Mouse (Mus musculus) cerebellum, adult 18-20 months (tissue): ENCODE data around the gene 1700008O03Rik.

ENCODE experiments used
- DNase-seq, 2 experiments: peaks; one replicate each; pipeline ENCODE4 v3.0.0; 2021

The 1700008O03Rik gene

DNA sequence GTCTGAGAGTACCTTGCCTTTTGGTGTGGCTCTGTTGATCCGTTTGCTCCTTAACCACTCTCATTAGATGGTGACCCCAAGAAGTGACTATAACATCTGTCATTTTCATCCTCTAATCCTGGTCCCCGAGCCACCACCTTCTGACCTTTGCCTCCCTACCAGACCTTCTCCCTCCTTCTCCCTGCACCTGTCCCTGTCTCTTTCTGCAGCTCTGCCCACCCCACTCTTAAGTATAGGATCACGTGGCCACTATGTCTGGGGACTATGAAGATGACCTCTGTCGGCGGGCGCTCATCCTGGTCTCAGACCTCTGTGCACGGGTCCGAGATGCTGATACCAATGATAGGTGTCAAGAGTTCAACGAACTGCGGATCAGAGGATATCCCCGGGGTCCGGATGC is at the start of gene 1700008O03Rik:
1700008O03Rik (minus strand) TSS at position 101 of the 400 bp plus-strand sequence.
- no peak for DNase-seq

DNA sequence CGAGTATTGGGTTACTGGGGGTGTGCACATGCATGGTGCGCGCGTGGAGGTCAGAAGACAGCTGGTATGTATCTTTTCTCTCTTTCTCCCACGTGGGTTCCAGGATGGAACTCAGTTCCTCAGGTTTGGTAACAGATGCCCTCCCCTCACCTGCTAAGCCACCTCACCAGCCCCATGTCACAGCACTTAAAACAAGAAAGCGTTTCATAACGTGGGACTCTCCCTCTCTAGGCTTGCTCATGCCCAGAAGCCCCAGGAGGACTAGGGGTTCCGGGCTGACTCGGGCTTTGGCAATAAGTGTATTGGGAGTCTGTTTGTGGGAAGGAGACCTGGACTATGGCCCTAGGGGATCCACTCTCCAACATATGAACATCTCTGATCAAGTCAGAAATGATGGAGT is 48.5 kb upstream of the 1700008O03Rik start:
- DNase-seq, result peak in 1 of 2 experiments; percentile 10

DNA sequence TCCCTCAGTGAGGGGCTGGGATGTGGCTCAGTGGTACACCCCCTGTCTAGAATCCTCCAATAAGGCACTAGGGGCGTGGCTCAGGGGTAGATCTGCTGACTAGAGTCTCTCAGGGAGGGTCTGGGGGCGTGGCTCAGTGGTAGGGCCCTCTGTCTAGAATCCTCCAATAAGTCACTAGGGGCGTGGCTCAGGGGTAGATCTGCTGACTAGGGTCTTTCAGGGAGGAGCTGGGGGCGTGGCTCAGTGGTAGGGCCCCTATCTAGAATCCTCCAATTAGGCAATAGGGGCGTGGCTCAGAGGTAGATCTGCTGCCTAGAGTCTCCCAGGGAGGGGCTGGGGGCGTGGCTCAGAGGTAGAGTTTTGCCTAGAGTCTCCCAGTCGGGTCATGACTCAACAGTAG is 47.8 kb upstream of the 1700008O03Rik start:
- peak; percentile 25 to 53 for DNase-seq

DNA sequence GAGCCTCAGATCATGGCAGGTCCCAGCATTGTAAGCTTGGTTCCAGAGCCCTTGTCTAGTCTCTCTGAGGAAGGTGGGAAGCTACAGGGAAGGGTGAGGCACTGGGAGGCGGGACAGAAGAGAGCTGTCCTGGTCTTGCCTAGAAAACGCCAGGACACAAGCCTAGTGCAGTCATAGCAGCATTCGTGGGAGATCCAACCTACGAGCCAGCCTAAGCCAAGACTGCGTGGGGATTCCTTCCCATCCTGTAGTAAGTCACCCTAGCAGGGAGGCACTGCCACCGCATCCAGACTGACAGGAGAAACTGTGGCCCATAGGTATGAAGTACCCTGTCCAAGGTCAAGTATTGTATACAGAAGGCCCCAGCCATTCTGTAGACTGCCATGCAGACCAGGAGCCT is 46.9 kb upstream of the 1700008O03Rik start:
- peak in 1 of 2 experiments; percentile 9 for DNase-seq

DNA sequence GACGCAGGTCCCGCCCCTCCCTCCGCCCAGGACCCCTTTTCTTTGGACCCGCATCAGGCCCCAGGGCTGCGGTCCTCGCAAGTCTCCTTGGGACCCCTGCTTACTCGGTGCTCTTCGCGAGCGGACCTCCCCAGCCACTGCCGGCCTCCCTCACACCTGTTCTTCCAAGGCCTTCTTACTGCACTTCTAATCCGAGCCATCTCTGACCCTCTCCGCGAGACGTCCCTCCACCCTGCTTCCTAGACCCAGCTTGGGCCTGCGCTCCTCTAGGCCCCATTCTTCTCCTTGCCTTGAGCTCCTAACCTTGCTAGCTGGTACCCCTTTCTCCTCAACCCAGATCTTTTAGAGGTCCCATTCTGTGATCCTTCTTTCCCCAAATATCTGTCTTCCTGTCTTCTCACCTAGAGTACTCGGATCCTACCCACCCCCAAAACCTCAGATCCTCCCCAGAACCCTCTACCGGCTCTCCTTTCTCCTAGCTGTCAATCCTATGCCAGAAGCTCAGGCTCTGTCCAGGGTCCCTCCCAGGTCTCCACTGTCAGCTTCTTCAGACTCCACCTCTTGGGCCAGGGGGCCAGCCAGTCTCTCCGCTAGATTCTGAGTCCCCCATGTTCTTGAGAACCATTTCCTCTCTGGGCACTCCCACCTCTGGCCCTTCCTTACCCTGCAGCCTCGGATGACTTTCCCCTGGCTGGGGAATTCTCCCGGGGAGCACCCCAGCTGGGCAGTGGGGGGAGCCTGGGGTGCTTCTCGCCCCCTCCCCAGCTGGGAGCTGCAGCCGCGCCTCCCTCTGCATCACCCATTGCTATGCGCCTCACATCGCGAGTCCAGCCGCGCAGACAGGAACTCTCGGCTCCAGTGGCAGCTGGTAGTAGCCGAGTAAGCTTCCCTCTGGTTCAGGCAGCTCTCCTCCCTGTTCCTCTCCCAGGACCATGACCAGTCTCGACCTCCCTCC is 44.2 kb upstream of the 1700008O03Rik start:
- peak; percentile 39 to 56 for DNase-seq

DNA sequence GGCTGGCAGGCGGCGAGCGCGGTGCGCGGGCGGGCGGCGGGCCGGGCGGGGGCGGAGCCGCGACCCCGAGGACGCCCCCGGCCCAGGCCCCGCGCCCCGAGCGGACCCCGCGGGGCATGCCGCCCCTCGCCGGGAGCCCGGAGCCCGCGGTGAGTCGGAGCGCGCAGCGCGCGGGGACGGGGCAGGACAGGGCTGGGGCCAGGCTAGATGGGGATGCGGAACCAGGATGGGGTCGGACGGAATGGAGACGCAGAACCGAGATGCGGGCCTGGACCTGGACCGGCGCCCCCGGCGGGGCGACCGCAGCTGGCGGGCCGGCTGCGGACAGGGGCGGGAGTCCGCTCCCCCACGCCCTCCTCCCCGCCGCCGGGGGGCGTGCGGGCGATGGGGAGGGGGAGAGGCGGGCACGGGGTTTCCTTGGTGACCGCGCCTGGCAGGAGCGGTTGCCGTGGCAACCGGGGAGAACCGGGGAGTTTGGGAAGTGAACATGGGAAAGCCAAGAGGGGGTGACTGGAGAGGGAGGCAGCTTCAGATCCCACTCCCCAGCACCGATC is 43.4 kb upstream of the 1700008O03Rik start, which contains the start of gene Lrrc4b:
Lrrc4b (plus strand) TSS at position 51 of the 554 bp plus-strand sequence.
- DNase-seq, result peak; percentile 57 to 65

DNA sequence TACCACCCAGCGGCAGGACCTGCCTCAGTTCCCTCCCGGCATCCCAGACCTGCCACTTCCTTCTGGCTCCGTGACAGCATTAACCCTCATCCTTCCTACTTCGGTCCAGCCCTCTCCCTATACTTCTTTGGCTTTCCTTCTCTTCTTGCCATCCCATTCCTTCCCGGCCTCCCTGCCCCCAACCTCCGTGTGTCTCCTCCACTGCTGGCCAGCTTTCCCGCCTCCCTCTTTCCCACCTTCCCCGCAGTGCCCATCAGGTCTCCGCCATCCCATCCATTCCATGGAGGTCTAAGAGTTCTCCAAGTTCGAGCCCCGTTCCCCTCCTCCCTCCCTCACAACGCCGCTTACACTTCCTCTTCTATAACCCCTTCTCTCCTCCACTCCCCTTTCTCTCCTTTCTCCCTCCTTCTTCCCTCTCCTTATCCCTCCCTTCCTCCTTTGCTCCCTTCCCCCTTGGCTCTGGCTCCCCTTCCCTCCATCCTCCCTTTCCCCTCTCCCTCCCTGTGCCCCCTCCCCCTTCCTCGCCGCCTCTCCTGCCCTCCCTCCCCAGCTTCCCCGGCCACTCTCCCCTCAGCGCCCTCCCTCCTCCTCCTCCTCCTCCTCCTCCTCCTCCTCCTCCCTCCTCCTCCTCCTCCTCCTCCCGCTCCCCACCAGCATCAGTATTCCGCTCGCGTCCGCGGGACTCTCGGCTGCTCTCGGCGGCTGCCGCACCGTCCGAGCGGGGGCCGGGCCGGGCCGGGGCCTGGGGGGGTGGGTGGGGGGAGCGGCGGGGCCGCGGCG is 42.7 kb upstream of the 1700008O03Rik start:
- peak; percentile 68 to 69 for DNase-seq

DNA sequence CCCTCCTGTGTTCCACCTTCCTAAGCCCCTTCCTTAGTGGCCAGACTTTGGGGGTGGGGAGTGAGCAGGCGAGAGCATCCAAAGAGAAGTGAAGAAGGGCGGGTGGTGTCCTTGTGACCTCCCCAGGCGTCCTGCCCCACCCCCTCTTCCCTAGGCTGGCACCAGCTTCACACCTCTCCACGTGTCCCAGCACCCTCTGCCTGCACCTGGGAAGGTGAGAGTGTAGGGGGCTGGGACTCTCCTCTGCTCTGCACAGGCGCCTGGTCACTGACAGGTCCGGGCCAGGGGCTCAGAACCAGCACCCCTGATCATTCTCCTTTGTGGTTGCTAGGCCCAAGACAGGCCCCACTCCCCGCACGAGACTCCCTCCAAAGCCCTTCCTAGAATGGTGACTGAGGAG is 42.0 kb upstream of the 1700008O03Rik start:
- DNase-seq, result peak in 1 of 2 experiments; percentile 41

DNA sequence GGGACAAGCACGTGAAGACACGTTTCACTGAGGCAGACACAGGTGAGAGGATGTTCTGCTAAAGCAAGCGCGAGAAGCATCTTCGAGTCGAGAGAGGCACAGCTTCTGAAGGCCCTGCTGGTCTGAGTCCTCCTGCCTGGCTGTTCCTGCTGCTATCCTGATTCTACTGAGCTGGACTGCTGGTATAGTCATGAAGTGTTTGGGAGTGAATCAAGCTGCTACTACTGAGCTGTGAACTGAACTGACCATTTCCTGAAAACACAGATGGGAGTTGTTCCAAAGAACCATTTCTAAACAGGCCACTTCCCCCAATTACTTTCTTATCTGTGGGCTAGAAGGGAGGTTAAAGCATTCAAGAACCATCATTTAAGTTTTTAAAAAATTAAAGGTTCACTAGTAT is 27.7 kb upstream of the 1700008O03Rik start:
- DNase-seq, result no peak

DNA sequence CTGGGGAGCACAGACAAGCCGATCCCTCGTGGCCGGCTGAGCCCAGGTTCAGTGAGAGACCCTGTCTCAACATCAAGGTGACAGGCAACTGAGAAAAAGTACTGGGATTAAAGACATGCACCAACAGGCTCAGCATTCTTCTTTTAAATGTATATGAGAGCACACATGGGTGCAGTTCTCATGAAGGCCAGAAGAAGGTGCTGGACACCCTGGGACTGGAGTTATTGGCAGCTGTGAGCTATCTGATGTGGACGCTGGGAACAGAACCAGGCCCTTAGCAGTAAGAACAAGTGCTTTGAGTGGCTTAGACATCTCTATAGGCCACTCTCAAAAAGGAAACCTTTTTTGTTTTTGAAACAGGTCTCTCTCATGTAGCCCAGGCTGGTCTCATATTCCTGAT is 25.5 kb upstream of the 1700008O03Rik start:
- no peak for DNase-seq

DNA sequence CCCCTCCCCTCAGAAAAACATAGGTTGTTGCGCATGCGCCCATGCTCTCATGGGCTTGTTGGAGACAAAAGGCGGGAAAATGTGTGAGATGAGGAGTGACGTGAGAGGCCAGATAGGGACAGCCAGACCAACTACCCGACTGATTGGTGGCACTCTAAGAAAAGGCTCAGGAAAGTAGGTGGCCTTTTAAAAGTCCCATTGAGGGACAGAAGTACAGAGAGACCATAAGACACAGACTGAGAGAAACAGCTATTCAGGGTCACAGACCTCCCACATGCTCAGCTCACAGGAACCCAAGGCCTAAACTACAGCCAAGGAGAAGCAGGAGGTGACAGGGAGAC is 20.4 kb upstream of the 1700008O03Rik start:
- no peak for DNase-seq

DNA sequence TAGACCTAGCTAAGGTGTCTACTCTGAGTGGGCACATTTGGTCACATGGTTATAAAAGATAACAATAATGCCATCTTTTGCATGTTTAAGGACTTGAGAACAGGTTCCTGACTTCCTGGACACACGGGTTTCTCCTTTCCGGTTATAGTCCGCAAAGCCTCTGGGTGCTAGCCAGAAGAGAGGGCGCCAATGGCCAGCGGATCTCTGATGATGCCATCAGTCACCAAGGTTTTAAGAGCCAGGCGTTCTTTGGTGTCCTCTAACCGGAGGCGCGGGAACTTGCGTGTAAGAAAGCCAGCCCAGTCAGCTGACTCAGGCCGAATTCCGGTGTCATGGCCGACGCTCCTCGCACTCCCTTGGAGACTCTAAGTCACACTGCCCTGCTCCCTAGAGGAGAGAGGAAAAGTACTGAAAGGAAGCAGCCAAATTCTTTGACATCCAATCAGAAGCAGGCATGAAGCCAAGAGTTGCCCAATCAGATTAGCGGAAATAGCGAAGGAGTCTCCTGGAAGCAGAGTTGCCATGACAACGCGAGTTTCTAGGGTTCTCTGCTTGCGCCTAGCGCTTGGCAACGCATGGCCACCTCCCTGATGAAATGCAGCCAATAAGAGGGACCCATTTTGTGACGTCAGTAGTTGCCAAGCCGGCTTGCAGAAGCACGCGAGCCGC is 19.9 kb upstream of the 1700008O03Rik start:
- DNase-seq, result peak; percentile 93 to 98

DNA sequence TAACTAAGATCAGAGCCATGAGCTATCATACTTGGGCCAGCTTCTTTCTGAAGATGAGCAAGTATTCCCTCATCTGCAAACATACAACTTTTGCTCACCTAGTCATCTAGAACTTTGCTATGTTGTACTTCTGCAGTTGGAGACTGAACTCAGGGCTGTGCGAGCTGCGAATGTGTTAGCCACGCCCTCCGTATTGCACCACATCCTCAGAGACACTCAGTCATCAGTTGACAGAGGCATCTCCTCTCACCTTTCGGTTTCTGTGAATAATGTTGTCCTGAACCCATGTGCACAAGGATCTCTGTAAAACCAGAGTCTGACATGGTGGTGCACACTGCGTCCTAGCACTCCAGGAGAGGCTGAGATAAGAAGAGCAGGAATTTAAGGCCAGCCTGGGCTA is 16.1 kb upstream of the 1700008O03Rik start:
- DNase-seq, result no peak

DNA sequence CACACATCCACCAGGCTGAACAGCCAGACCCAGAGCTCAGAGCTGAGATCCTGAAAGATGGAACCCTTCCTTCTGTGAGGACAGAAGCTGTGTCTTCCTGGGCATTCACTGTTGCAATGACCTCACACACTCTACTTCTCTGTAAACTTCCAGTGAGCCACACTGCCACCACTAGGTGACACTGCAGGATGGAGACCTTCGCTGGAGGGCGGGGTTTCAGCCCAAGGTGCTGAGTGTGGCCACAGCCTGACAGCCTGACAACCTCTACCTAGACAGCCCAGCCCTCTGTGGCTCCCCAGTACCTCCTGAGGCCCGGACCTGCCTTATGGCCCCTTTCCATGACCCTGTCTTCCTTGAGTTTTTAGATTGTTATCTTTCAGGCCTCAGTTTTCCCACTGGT is 12.9 kb upstream of the 1700008O03Rik start:
- DNase-seq, result peak; percentile 73 to 80

DNA sequence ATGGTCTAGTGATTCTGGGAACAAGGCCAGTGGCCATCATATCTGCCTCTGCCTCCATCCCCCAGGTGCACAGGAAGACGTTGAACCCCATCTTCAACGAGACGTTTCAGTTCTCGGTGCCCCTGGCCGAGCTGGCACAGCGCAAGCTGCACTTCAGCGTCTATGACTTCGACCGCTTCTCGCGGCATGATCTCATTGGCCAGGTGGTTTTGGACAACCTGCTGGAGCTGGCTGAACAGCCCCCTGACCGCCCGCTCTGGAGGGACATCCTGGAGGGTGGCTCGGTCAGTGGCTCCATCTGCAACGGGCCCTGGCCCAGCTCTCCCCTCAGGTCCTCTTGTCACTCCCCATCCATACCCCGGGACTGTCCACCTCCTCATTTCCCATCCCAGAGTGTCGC is 7.7 kb upstream of the 1700008O03Rik start:
- no peak for DNase-seq

DNA sequence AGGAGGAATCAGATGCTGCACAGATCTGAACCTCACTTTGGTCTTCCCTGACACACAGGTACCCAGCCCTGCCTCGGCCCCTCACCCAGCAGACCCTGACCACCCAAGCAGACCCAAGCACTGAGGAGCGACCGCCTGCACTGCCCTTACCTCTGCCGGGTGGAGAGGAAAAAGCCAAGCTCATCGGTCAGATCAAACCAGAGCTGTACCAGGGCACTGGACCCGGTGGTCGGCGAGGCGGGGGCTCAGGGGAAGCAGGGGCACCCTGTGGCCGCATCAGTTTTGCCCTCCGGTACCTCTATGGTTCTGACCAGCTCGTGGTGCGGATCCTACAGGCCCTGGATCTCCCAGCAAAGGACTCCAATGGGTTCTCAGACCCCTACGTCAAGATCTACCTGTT is 6.7 kb upstream of the 1700008O03Rik start:
- no peak for DNase-seq

DNA sequence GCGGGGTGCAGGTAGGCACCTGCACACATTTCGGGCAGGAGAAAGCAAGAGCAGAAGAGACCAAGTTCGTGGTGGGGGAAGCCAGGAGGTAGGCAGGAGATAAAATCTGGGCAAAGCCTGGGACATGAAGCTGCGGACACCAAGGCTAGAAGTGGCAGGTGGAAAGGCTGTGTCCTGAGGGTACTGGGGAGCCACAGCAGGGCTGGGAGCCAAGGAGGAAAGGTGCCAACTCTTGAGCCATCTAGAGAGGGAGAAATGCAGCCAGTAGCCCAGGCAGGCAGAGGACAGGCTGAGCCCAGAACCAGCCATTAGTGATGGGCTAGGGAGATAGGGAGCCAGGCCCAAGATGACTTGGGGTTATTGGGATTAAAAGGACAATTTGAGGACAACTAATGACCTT is 6.2 kb upstream of the 1700008O03Rik start:
- peak; percentile 93 to 96 for DNase-seq

DNA sequence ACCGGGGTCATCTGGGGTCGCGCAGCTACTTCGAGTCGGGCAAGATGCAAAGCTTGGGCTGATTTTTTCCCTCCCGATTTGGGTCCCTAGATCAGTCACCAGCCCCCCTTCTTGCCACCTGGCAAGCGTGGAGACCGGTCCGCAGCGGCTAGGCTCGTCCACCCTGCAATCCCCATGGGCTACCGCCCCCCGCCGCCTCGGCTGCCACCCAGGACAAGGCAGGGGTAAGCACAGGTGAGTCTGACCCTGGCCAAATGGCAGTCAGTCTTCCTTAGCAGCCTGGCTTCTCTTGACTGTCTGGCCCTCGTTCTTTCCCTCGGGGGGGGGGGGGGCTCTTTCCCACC is 932 bp downstream of the 1700008O03Rik start:
- no peak for DNase-seq

DNA sequence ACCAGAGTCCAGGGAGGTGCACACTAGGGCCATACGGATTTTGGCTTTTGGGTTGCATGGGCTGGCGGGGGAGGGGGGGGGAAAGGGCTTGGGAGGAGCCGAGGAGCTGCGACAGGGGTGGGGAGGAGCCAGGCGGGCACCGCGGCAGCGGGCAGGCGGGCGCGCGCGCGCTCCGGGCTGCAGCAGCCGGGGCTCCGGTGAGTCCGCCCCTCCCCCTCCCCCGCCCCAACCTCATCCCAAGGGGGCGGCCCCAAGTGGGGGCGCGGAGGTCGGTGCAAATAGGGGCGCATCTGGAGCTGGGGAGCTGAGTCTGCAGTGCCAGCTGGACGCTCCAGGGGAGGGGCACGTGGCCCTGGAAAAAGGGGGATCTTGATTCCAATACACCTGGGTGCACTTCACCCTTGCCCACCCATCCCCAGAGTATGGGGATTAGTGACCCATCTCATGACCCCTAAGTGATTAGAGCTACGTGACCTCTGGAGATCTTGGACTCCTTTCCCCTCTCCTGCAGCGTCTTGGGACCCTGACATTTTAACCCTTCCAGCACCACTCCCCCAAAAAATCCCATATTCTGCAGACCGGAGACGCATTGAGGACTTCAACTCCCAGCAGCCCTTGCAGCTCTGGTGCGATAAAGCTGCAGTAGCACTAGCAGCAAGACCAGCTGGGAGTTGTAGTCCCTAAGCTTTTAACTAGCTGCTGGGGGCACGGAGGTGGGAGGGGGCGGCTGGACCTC is 1.5 kb downstream of the 1700008O03Rik start, which contains the start of gene Syt3:
Syt3 (plus strand) TSS at position 123 of the 736 bp plus-strand sequence.
- peak; percentile 87 to 89 for DNase-seq

DNA sequence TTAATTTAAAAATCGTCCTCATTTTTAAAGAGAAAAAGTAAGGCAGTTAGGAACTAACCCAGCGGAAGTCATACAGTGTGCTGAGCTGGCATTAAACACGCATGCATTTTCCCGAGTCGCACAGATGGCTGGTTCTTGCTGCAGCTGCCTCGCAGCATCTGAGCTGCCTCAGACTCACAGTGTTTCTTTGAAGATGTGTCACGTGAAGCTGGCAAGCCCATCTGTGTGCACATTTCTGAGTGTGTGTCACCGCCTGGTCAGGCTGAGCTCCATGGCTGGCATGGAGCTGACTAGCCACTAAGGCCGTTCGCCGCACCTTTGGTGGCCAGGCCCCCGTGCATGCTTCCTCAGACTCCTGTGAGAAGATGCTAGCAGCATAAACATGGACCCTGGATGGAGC is 3.1 kb downstream of the 1700008O03Rik start:
- no peak for DNase-seq

DNA sequence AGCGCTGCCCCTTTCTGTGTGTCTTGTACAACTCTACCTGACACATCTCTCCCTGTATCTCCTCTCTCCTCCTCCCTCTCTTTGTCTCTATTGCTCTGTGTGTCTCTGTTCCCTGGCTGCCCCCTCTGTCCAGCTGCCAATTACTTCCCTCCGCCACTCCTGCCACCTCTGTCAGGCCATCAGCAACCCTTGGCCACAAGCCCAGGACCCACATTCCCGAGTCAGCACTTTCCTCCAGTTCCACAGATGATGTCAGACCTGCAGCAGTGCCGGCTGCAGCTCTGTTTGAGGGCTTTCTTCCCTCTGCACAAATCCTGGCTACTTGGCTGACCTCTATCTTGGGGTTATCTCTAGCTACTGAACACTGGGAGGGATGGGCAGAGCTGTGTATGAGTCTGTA is 7.3 kb downstream of the 1700008O03Rik start:
- no peak for DNase-seq

DNA sequence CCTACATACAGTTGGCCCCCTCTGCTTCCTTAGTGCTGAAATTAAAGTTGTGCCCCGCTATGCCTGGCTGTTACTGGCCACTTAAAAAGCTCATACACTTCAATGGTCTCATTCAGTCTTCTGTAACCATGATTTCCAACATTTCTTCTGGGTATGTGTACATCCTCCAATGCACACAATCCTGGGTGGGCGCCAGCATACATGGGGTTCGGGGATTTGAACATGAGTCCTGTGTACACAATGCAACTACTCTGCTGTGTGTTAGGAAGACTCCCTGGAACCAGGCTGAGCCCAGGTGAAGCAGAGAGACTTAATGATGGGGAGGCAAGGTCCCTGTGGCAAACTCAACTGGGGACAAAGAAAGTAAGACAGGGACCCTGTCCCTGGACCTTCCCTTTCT is 9.8 kb downstream of the 1700008O03Rik start:
- no peak for DNase-seq
